Mouse (Mus musculus): ENCODE results near the gene H2-K1.

H2-K1 gene

GRCm38 (mm10) chr17:33982136-33982535, 18.0 kb downstream of the H2-K1 start:
- DNase-seq (ENCODE audit: low read depth) = peak; percentile 90

GRCm38 (mm10) chr17:33981192-33981909, 18.8 kb downstream of the H2-K1 start:
- DNase-seq (ENCODE audit: low read depth) = peak; percentile 99

- DNase-seq (ENCODE audit: low read depth) = no peak
Observed at GRCm38 (mm10) chr17:33980181-33981035, 19.7 kb downstream of the H2-K1 start.

GRCm38 (mm10) chr17:33979512-33980050, 20.6 kb downstream of the H2-K1 start:
- peak; percentile 47 for DNase-seq (ENCODE audit: low read depth)

- DNase-seq (ENCODE audit: low read depth) = peak; percentile 95
Observed at GRCm38 (mm10) chr17:33978631-33979031, 21.5 kb downstream of the H2-K1 start.

GRCm38 (mm10) chr17:33977861-33978557, 22.1 kb downstream of the H2-K1 start:
- DNase-seq (ENCODE audit: low read depth) = no peak

GRCm38 (mm10) chr17:33973572-33973971, 26.6 kb downstream of the H2-K1 start:
- DNase-seq (ENCODE audit: low read depth) = no peak

- no peak for DNase-seq (ENCODE audit: low read depth)
Observed at GRCm38 (mm10) chr17:33972691-33973090, 27.5 kb downstream of the H2-K1 start.

GRCm38 (mm10) chr17:33969394-33969793, 30.8 kb downstream of the H2-K1 start:
- DNase-seq (ENCODE audit: low read depth) = peak; percentile 74

GRCm38 (mm10) chr17:33968927-33969326, 31.2 kb downstream of the H2-K1 start:
- peak; percentile 93 for DNase-seq (ENCODE audit: low read depth)

GRCm38 (mm10) chr17:33968489-33968888, 31.7 kb downstream of the H2-K1 start:
- DNase-seq (ENCODE audit: low read depth) = peak; percentile 94

GRCm38 (mm10) chr17:33965846-33966550, 34.1 kb downstream of the H2-K1 start:
- DNase-seq (ENCODE audit: low read depth) = no peak

GRCm38 (mm10) chr17:33965082-33965845, 34.9 kb downstream of the H2-K1 start:
- DNase-seq (ENCODE audit: low read depth) = no peak

- no peak for DNase-seq (ENCODE audit: low read depth)
Observed at GRCm38 (mm10) chr17:33962876-33963275, 37.3 kb downstream of the H2-K1 start.

- no peak for DNase-seq (ENCODE audit: low read depth)
Observed at GRCm38 (mm10) chr17:33959948-33960347, 40.2 kb downstream of the H2-K1 start.

- DNase-seq (ENCODE audit: low read depth) = no peak
Observed at GRCm38 (mm10) chr17:33959135-33959534, 41.0 kb downstream of the H2-K1 start.

GRCm38 (mm10) chr17:33958451-33958850, 41.7 kb downstream of the H2-K1 start:
- DNase-seq (ENCODE audit: low read depth) = no peak

GRCm38 (mm10) chr17:33957493-33957892, 42.7 kb downstream of the H2-K1 start:
- peak; percentile 55 for DNase-seq (ENCODE audit: low read depth)

GRCm38 (mm10) chr17:33956336-33956735, 43.8 kb downstream of the H2-K1 start:
- DNase-seq (ENCODE audit: low read depth) = no peak

- peak; percentile 98 for DNase-seq (ENCODE audit: low read depth)
Observed at GRCm38 (mm10) chr17:33955555-33956214, 44.5 kb downstream of the H2-K1 start, which contains the start of the genes Vps52 and Rps18. TSS of gene Vps52 (plus strand) at chr17:33955812. TSS of gene Rps18 (minus strand) at chr17:33956001.
